11 mouse cellular contexts compared by ENCODE assay signal in genomic region chr11:102220451-102220850, GRCm38 (mm10). TPM values are rescaled to one million over a fixed set of nuclear protein-coding genes. Genes with fewer than 3 reads are reported as not detected.
DNase-seq lines count a peak whose midpoint lies in the region; ATAC-seq and TF ChIP-seq lines count a peak whose summit lies in the region.
"Had no signal": no experiment of that assay in that cellular context is flagged by ENCODE, and none has a peak within 500 bp of the region (broad histone marks: within the 10 kb centered on the region; RNA-seq: fewer than 3 reads in every experiment).

No protein-coding gene starts in this region.

- H3K9me3 ChIP-seq in neural tube, embryonic 11.5 days (ENCODE audit: control insufficient read depth, low read length) = no peaks in the 10 kb centered on the region
- no peaks in the 10 kb centered on the region for H3K9me3 ChIP-seq in embryonic facial prominence, embryonic 15.5 days (replicated peaks)
- H3K9me3 ChIP-seq in liver, embryonic 13.5 days (replicated peaks) = no peaks in the 10 kb centered on the region
- H3K9me3 ChIP-seq in midbrain, postnatal 0 days (ENCODE audit: low read length) = no peaks in the 10 kb centered on the region

- no peaks in the 10 kb centered on the region for H3K27me3 ChIP-seq in neural tube, embryonic 11.5 days (ENCODE audit: control insufficient read depth, insufficient read depth, low read length)
- no peaks in the 10 kb centered on the region for H3K27me3 ChIP-seq in embryonic facial prominence, embryonic 15.5 days
- H3K27me3 ChIP-seq in liver, embryonic 13.5 days = peaks cover 13% of the 10 kb centered on the region
- H3K27me3 ChIP-seq in midbrain, postnatal 0 days (ENCODE audit: insufficient read depth, low read length) = no peaks in the 10 kb centered on the region

- no peak overlapping the region for H3K4me3 ChIP-seq in neural tube, embryonic 11.5 days (ENCODE audit: low read depth, low read length)
- H3K4me3 ChIP-seq in embryonic facial prominence, embryonic 15.5 days (replicated peaks) = no peak overlapping the region
- H3K4me3 ChIP-seq in liver, embryonic 13.5 days (replicated peaks) = no peak overlapping the region
- H3K4me3 ChIP-seq in midbrain, postnatal 0 days (ENCODE audit: low read depth, low read length) = no peak overlapping the region

- intact Hi-C loops in heart, postnatal 25 days (cut with DNase I) = no loop called here

- no peak for TF ChIP-seq CTCF in midbrain, postnatal 0 days (IDR thresholded peaks at IDR 0.05)

- H3K4me2 ChIP-seq in neural tube, embryonic 11.5 days (ENCODE audit: low read depth) = no peak overlapping the region
- H3K4me2 ChIP-seq in embryonic facial prominence, embryonic 15.5 days (replicated peaks) = 0 out of 2 replicates have a peak overlapping the region, but pooled peaks have one; percentile 2
- H3K4me2 ChIP-seq in liver, embryonic 13.5 days = 0 out of 2 replicates have a peak overlapping the region, but pooled peaks have one; percentile 85
- H3K4me2 ChIP-seq in midbrain, postnatal 0 days (ENCODE audit: low read depth, low read length, poor library complexity, severe bottlenecking) = no peak overlapping the region

- 71% methylated on average over 6 of the region's 6 CpGs for WGBS in neural tube, embryonic 11.5 days
- WGBS in embryonic facial prominence, embryonic 15.5 days = 56% methylated on average over 6 of the region's 6 CpGs
- 36% methylated on average over 6 of the region's 6 CpGs for WGBS in liver, embryonic 13.5 days (ENCODE audit: insufficient replicate concordance)
- WGBS in midbrain, postnatal 0 days = 66% methylated on average over 6 of the region's 6 CpGs

- peaks cover 3% of the 10 kb centered on the region for H3K36me3 ChIP-seq in neural tube, embryonic 11.5 days (ENCODE audit: control insufficient read depth, insufficient read depth, low read length)
- H3K36me3 ChIP-seq in embryonic facial prominence, embryonic 15.5 days = peaks cover 13% of the 10 kb centered on the region; the same call in 1 of the 2 replicates
- H3K36me3 ChIP-seq in liver, embryonic 13.5 days = no peaks in the 10 kb centered on the region
- peaks cover 17% of the 10 kb centered on the region for H3K36me3 ChIP-seq in midbrain, postnatal 0 days (ENCODE audit: insufficient read depth, low read length)

- H3K9ac ChIP-seq in neural tube, embryonic 11.5 days (ENCODE audit: low read length) = no peak overlapping the region
- no peak overlapping the region for H3K9ac ChIP-seq in embryonic facial prominence, embryonic 15.5 days
- H3K9ac ChIP-seq in liver, embryonic 13.5 days = 0 out of 2 replicates have a peak overlapping the region, but pooled peaks have one; percentile 11
- no peak overlapping the region for H3K9ac ChIP-seq in midbrain, postnatal 0 days (replicated peaks; ENCODE audit: low read length, poor library complexity, severe bottlenecking)

- H3K27ac ChIP-seq in neural tube, embryonic 11.5 days (ENCODE audit: low read depth, low read length) = no peak overlapping the region
- H3K27ac ChIP-seq in embryonic facial prominence, embryonic 15.5 days (replicated peaks) = peak overlapping the region; percentile 88
- no peak overlapping the region for H3K27ac ChIP-seq in liver, embryonic 13.5 days
- H3K27ac ChIP-seq in midbrain, postnatal 0 days (ENCODE audit: low read depth, low read length) = no peak overlapping the region

- ATAC-seq in neural tube, embryonic 11.5 days (ENCODE audit: insufficient read depth, low FRiP score, low TSS enrichment) = no peak
- ATAC-seq in embryonic facial prominence, embryonic 15.5 days (ENCODE audit: insufficient number of reproducible peaks, low FRiP score, low TSS enrichment, low read depth) = no peak
- no peak for ATAC-seq in liver, embryonic 13.5 days (ENCODE audit: low read depth)
- ATAC-seq in midbrain, postnatal 0 days (ENCODE audit: low FRiP score) = no peak

- H3K4me1 ChIP-seq in neural tube, embryonic 11.5 days (ENCODE audit: control insufficient read depth, insufficient read depth, low read length) = peaks cover 39% of the 10 kb centered on the region
- peaks cover 100% of the 10 kb centered on the region for H3K4me1 ChIP-seq in embryonic facial prominence, embryonic 15.5 days
- peaks cover 92% of the 10 kb centered on the region for H3K4me1 ChIP-seq in liver, embryonic 13.5 days (replicated peaks)
- peaks cover 30% of the 10 kb centered on the region; the same call in 1 of the 2 replicates for H3K4me1 ChIP-seq in midbrain, postnatal 0 days (ENCODE audit: insufficient read depth, low read length)

- peak; percentile 93 for DNase-seq in heart, adult 11 months
- DNase-seq in heart, postnatal 25 days (ENCODE audit: low spot score) = no peak
- peak; percentile 10 for DNase-seq in neural tube, embryonic 11.5 days (ENCODE audit: low spot score)
- no peak for DNase-seq in neural tube, embryonic 10.5 days (ENCODE audit: extremely low spot score, low spot score)
- DNase-seq in liver, embryonic 13.5 days = no peak
- DNase-seq in midbrain, postnatal 0 days (ENCODE audit: low spot score) = no peak
- DNase-seq: kidney, adult 18-20 months; lung, adult 2 months; right cerebral cortex, postnatal 25 days had no signal

RNA-seq across cellular contexts. Expression of gene Hdac5, which starts 9.5 kb away (rescaled TPM):
- 100 to 1,000 TPM; 129 to 136 TPM for total RNA-seq in heart, postnatal 25 days (2021)
- 41.1 and 42.7 TPM in 2 replicates for polyA plus RNA-seq in neural tube, embryonic 11.5 days (2014; fragmentation: Nextera tagmentation; extraction: Ambion mirVana)
- 105 and 106 TPM in 2 replicates for polyA plus RNA-seq in embryonic facial prominence, embryonic 15.5 days (2015; fragmentation: Nextera tagmentation; extraction: Ambion mirVana)
- 12.8 and 12.9 TPM in 2 replicates for polyA plus RNA-seq in liver, embryonic 13.5 days (2015; fragmentation: Nextera tagmentation; extraction: Ambion mirVana)
- total RNA-seq in midbrain, postnatal 0 days (2014; rRNA removed) = 183 and 263 TPM in 2 replicates
- polyA plus RNA-seq in midbrain, postnatal 0 days (2015; fragmentation: Nextera tagmentation; extraction: Ambion mirVana) = 61.9 and 65.9 TPM in 2 replicates

RNA-seq across cellular contexts. Expression of gene BC030867, which starts 28.2 kb away (rescaled TPM):
- total RNA-seq in heart, postnatal 25 days (2021) = under 1 TPM; 0.10 to 0.39 TPM
- polyA plus RNA-seq in neural tube, embryonic 11.5 days (2014; fragmentation: Nextera tagmentation; extraction: Ambion mirVana) = 17.9 and 18.6 TPM in 2 replicates
- polyA plus RNA-seq in embryonic facial prominence, embryonic 15.5 days (2015; fragmentation: Nextera tagmentation; extraction: Ambion mirVana) = 13.6 and 16.0 TPM in 2 replicates
- 14.6 and 16.4 TPM in 2 replicates for polyA plus RNA-seq in liver, embryonic 13.5 days (2015; fragmentation: Nextera tagmentation; extraction: Ambion mirVana)
- total RNA-seq in midbrain, postnatal 0 days (2014; rRNA removed) = 2.1 TPM in 2 replicates
- 0.53 and 0.60 TPM in 2 replicates for polyA plus RNA-seq in midbrain, postnatal 0 days (2015; fragmentation: Nextera tagmentation; extraction: Ambion mirVana)
- total RNA-seq: gastrocnemius, postnatal 25 days had no signal

RNA-seq across cellular contexts. Expression of gene G6pc3, which starts 31.0 kb away (rescaled TPM):
- 10 to 100 TPM; 40.3 to 41.8 TPM for total RNA-seq in heart, postnatal 25 days (2021)
- polyA plus RNA-seq in neural tube, embryonic 11.5 days (2014; fragmentation: Nextera tagmentation; extraction: Ambion mirVana) = 30.0 and 35.3 TPM in 2 replicates
- polyA plus RNA-seq in embryonic facial prominence, embryonic 15.5 days (2015; fragmentation: Nextera tagmentation; extraction: Ambion mirVana) = 29.8 and 31.7 TPM in 2 replicates
- polyA plus RNA-seq in liver, embryonic 13.5 days (2015; fragmentation: Nextera tagmentation; extraction: Ambion mirVana) = 14.0 and 14.4 TPM in 2 replicates
- total RNA-seq in midbrain, postnatal 0 days (2014; rRNA removed) = 43.1 and 68.5 TPM in 2 replicates
- polyA plus RNA-seq in midbrain, postnatal 0 days (2015; fragmentation: Nextera tagmentation; extraction: Ambion mirVana) = 42.0 and 48.7 TPM in 2 replicates

RNA-seq across cellular contexts. Expression of gene Lsm12, which starts 35.4 kb away (rescaled TPM):
- total RNA-seq in heart, postnatal 25 days (2021) = 10 to 100 TPM; 46.6 to 51.5 TPM
- polyA plus RNA-seq in neural tube, embryonic 11.5 days (2014; fragmentation: Nextera tagmentation; extraction: Ambion mirVana) = 74.2 and 81.9 TPM in 2 replicates
- polyA plus RNA-seq in embryonic facial prominence, embryonic 15.5 days (2015; fragmentation: Nextera tagmentation; extraction: Ambion mirVana) = 113 and 128 TPM in 2 replicates
- 92.6 and 95.3 TPM in 2 replicates for polyA plus RNA-seq in liver, embryonic 13.5 days (2015; fragmentation: Nextera tagmentation; extraction: Ambion mirVana)
- total RNA-seq in midbrain, postnatal 0 days (2014; rRNA removed) = 77.7 and 86.2 TPM in 2 replicates
- polyA plus RNA-seq in midbrain, postnatal 0 days (2015; fragmentation: Nextera tagmentation; extraction: Ambion mirVana) = 130 and 147 TPM in 2 replicates

RNA-seq across cellular contexts. Expression of gene Asb16, which starts 48.1 kb away (rescaled TPM):
- total RNA-seq in heart, postnatal 25 days (2021) = under 1 TPM; 0.61 to 0.68 TPM
- not detected in 2 replicates for polyA plus RNA-seq in neural tube, embryonic 11.5 days (2014; fragmentation: Nextera tagmentation; extraction: Ambion mirVana)
- polyA plus RNA-seq in embryonic facial prominence, embryonic 15.5 days (2015; fragmentation: Nextera tagmentation; extraction: Ambion mirVana) = 0.12 and 0.26 TPM in 2 replicates
- 0.06 and 0.08 TPM in 2 replicates for polyA plus RNA-seq in liver, embryonic 13.5 days (2015; fragmentation: Nextera tagmentation; extraction: Ambion mirVana)
- 2.3 and 2.5 TPM in 2 replicates for total RNA-seq in midbrain, postnatal 0 days (2014; rRNA removed)
- 0.28 and 0.32 TPM in 2 replicates for polyA plus RNA-seq in midbrain, postnatal 0 days (2015; fragmentation: Nextera tagmentation; extraction: Ambion mirVana)

Comparison
In these comparisons a context has a peak if more than half of its experiments do, and no peak if none do; other contexts are left out.
1. DNase-seq: peak in heart, adult 11 months (single experiment) and neural tube, embryonic 11.5 days (single experiment); none in heart, postnatal 25 days (single experiment), neural tube, embryonic 10.5 days (single experiment), liver, embryonic 13.5 days (single experiment) and midbrain, postnatal 0 days (single experiment).
2. H3K4me2 ChIP-seq: peak in embryonic facial prominence, embryonic 15.5 days (single experiment) and liver, embryonic 13.5 days (single experiment); none in neural tube, embryonic 11.5 days (single experiment) and midbrain, postnatal 0 days (single experiment).